Mouse (Mus musculus) ovary, postnatal 14 days (tissue): ENCODE results near the gene Cox6b1.

Experiments
- DNase-seq: peaks from one replicate; pipeline ENCODE4 v3.0.0; 2022; ENCODE audit warnings: low spot score

Gene Cox6b1

GRCm38 (mm10) chr7:30610043-30610442, 15.9 kb downstream of the Cox6b1 start:
- DNase-seq = no peak

- no peak for DNase-seq
Measured at GRCm38 (mm10) chr7:30608476-30608875, 17.5 kb downstream of the Cox6b1 start.

- DNase-seq = no peak
Measured at GRCm38 (mm10) chr7:30607706-30608309, 18.1 kb downstream of the Cox6b1 start.

GRCm38 (mm10) chr7:30604944-30605343, 21.0 kb downstream of the Cox6b1 start:
- DNase-seq = no peak

- no peak for DNase-seq
Measured at GRCm38 (mm10) chr7:30604424-30604823, 21.5 kb downstream of the Cox6b1 start.

GRCm38 (mm10) chr7:30602583-30602982, 23.4 kb downstream of the Cox6b1 start:
- no peak for DNase-seq

- DNase-seq = no peak
Measured at GRCm38 (mm10) chr7:30600651-30601050, 25.3 kb downstream of the Cox6b1 start.

GRCm38 (mm10) chr7:30599933-30600353, 26.0 kb downstream of the Cox6b1 start:
- DNase-seq = peak; percentile 80

GRCm38 (mm10) chr7:30598786-30599185, 27.2 kb downstream of the Cox6b1 start, which contains the start of gene Zbtb32:
Gene Zbtb32 (minus strand): TSS chr7:30598909.
- no peak for DNase-seq

GRCm38 (mm10) chr7:30596811-30597210, 29.1 kb downstream of the Cox6b1 start:
- DNase-seq = no peak

- DNase-seq = no peak
Measured at GRCm38 (mm10) chr7:30596093-30596492, 29.9 kb downstream of the Cox6b1 start.

- DNase-seq = no peak
Measured at GRCm38 (mm10) chr7:30594510-30595024, 31.4 kb downstream of the Cox6b1 start.

- DNase-seq = no peak
Measured at GRCm38 (mm10) chr7:30593579-30594509, 32.1 kb downstream of the Cox6b1 start.

- no peak for DNase-seq
Measured at GRCm38 (mm10) chr7:30592772-30593423, 33.1 kb downstream of the Cox6b1 start.

GRCm38 (mm10) chr7:30591605-30591951, 34.4 kb downstream of the Cox6b1 start:
- DNase-seq = no peak

- no peak for DNase-seq
Measured at GRCm38 (mm10) chr7:30590927-30591604, 34.9 kb downstream of the Cox6b1 start.

- peak; percentile 81 for DNase-seq
Measured at GRCm38 (mm10) chr7:30589435-30590301, 36.3 kb downstream of the Cox6b1 start.

GRCm38 (mm10) chr7:30588676-30589434, 37.1 kb downstream of the Cox6b1 start, which contains the start of gene Kmt2b:
Gene Kmt2b (minus strand): TSS chr7:30588726.
- peak; percentile 86 for DNase-seq

GRCm38 (mm10) chr7:30587842-30588667, 37.9 kb downstream of the Cox6b1 start:
- DNase-seq = peak; percentile 48
